Mouse (Mus musculus) embryo, embryonic 9.5 days (tissue): ENCODE data around the gene Glis2.

Source experiments
- DNase-seq: peaks from one replicate; pipeline ENCODE4 v3.0.0-alpha.2; 2017; ENCODE audit errors: extremely low spot score

Gene Glis2

DNA sequence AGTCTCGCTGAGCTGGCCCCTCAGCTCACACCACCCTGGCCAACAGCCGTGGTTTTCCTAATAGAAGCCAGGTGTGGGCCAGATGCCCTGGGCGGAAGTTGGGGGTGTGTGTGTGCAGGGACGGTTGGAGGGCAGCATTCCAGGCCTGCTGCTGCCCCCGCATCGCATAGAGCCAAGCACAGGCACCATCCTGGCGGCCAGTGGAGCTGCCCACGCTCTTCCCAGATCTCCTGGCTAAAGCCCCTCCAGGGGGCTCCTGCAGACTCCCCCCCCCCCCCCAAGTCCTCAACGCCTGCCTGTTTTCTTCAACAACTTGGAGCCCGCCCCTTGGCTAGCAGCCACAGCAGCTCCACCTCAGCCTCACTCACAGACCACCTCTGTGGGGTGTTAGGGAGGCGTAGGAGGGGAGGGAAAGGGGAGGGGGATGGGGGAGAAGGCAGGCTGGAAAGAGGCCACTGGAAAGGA lies 64.3 kb downstream of the Glis2 start:
- DNase-seq: peak; percentile 79

DNA sequence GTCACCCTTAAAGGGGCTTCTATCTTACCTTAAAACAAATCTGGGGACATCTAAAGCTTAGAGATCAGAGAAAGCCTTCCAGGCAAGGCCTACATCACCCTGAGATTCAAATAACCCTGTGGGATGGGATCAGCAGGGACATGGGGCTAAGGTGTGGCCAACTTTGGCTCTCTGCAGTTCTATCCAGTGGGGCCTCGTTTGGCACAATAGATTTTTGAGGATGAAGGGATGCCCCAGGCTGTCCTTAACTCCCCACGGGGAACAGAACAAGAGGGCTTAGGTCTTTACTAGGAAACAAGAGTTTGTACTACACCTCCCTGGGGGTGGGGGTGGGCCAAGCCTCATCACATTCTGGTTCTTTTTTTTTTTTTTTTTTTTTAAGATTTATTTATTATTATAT lies 64.8 kb downstream of the Glis2 start:
- no peak for DNase-seq

- no peak for DNase-seq
These were observed 67.1 kb downstream of the Glis2 start for GRCm38 (mm10) chr16:4661605-4662004.

DNA sequence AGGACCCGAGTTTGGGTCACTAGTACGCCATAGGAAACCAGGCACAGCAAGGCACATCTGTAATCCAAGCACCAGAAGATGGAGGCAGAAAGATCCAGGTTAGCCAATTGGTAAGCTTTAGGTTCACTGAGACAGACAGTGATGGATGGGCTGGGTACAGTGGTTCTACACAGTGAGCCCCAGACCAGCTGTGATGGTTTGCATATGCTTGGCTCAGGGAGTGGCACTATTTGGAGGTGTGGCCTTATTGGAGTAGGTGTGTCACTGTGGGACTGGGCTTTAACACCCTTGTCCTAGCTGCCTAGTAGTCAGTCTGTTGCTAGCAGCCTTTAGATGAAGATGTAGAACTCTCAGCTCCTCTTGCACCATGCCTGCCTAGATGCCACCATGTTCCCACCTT lies 69.3 kb downstream of the Glis2 start:
- DNase-seq: no peak

GRCm38 (mm10) chr16:4665726-4666125 lies 71.2 kb downstream of the Glis2 start:
- DNase-seq: no peak

DNA sequence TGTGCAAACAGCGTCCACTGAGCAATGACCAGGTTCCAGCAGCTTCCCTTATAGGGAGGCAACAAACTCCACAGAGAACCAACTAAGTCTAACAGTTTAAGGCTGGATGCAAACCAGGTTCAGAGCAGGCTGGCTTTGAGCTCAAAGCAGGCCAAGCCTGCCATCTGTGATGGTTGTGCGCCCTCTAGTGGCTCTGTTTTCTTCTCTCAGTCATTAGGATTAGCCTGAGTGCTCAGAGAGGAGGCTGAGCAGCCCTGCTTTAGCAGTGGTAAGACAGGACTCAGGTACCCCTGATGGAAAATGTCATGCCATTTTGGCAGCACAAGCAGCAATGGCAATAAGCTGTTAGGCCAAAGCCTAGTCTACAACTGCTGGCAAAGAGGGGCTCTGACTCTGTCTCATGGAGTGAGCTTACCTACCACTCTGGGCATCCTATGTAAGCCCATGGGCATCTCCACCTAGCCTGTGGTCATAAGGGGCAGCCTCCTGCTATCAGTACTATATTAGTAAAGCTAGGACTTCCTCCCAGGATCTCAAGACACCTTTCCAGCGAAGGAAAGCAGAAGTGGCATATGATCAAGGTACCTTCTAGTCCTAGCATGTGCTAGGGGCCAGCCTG lies 72.8 kb downstream of the Glis2 start:
- peak; percentile 83 for DNase-seq

DNA sequence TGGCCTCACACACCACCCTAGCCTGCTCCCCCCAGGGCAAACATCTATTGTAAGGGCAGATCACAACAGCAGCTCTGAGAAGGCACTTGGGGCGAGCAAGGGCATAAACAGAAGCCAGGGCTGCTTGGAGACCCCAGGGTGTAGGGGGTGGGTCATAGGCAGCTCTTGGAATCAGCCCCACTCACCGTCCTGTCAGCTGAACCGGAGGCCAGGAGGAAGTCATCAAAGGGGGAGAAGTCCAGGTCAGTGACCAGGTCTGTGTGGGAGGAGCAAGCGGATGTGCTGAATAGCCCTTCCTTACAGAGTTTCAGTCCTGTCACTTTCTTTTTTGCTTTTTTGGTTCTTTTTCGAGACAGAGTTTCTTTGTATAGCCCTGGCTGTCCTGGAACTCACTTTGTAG lies 75.8 kb downstream of the Glis2 start:
- DNase-seq: no peak

- no peak for DNase-seq
These were observed 79.6 kb downstream of the Glis2 start for GRCm38 (mm10) chr16:4674091-4674490.
